Mouse (Mus musculus): ENCODE results near the gene Ak1. TPM values are rescaled to one million over a fixed set of nuclear protein-coding genes. Genes with fewer than 3 reads are reported as not detected.
A peak's percentile ranks its signal among the peaks of the same experiment; 100 is the strongest.

Ak1 gene
- total and polyA plus RNA-seq, 3 experiments, result 1.4 to 3.9 (median 1.5) TPM

GRCm38 (mm10) chr2:32647366-32647765 lies 25.8 kb downstream of the Ak1 start:
- Histone ChIP-seq H3K27me3 (replicated peaks) (no peaks in the 10 kb centered on the region), H3K4me3 (replicated peaks in 1 of 3; ENCODE audit: low read depth in 2 of 3, low read length in 2 of 3, poor library complexity in 1 of 3) (no peak overlapping the region)
- dilution Hi-C loops (cut with MboI; ENCODE audit: extremely low pct_ligation_motif_present, extremely low pct_unique_long_range_greater_than_20kb, low sequenced_read_pairs), result no loop called here

GRCm38 (mm10) chr2:32653764-32654163 lies 32.2 kb downstream of the Ak1 start:
- DNase-seq (ENCODE audit: extremely low read depth), result no peak
- Histone ChIP-seq H3K36me3 (replicated peaks in 1 of 2; ENCODE audit: control insufficient read depth in 1 of 2, insufficient read depth in 1 of 2, low read length in 1 of 2) (no peaks in the 10 kb centered on the region), H3K79me2 (replicated peaks; ENCODE audit: control insufficient read depth, extremely low read depth, insufficient read depth, poor library complexity, severe bottlenecking) (no peaks in the 10 kb centered on the region), H3K27ac (ENCODE audit: insufficient read depth, low read depth) (no peak overlapping the region), H3K4me1 (ENCODE audit: control insufficient read depth in 1 of 2, insufficient read depth in 2 of 2) (peaks cover 13 to 33% of the 10 kb centered on the region in 2 experiments), H3K9me3 (replicated peaks; ENCODE audit: low read length) (no peaks in the 10 kb centered on the region), H3K4me3 (replicated peaks in 1 of 3; ENCODE audit: low read depth in 2 of 3, low read length in 2 of 3, poor library complexity in 1 of 3) (no peak overlapping the region), H3K27me3 (replicated peaks) (no peaks in the 10 kb centered on the region), H3K9ac (ENCODE audit: insufficient read depth, low read depth) (no peak overlapping the region), H3K4me2 (ENCODE audit: insufficient read depth, low read depth, poor library complexity, severe bottlenecking) (no peak overlapping the region)
- dilution Hi-C loops (cut with MboI; ENCODE audit: extremely low pct_ligation_motif_present, extremely low pct_unique_long_range_greater_than_20kb, low sequenced_read_pairs) (no loop called here), in situ Hi-C loops (cut with MboI; ENCODE audit: low pct_ligation_motif_present, low pct_unique_long_range_greater_than_20kb, low sequenced_read_pairs) (no loop called here)
- TF ChIP-seq JUN (IDR thresholded peaks at IDR 0.05; ENCODE audit: insufficient read depth, low read depth, low read length) (no peak), BHLHE40 (IDR thresholded peaks at IDR 0.05; ENCODE audit: low read depth, low read length) (0 out of 2 replicates have a peak, but pooled peaks have one; percentile 11), CHD1 (IDR thresholded peaks at IDR 0.05; ENCODE audit: low read depth, low read length) (no peak), NRF1 (IDR thresholded peaks at IDR 0.05; ENCODE audit: low read depth, low read length) (no peak), ZNF384 (IDR thresholded peaks at IDR 0.05; ENCODE audit: low read depth, low read length) (no peak), GABPA (IDR thresholded peaks at IDR 0.05; ENCODE audit: insufficient replicate concordance, low read depth, low read length) (no peak), EP300 (IDR thresholded peaks at IDR 0.05; ENCODE audit: low read length) (no peak), ETS1 (conservative IDR thresholded peaks at IDR 0.05; ENCODE audit: low read depth, low read length) (no peak), RAD21 (IDR thresholded peaks at IDR 0.05; ENCODE audit: low read depth, low read length) (no peak)

More at GRCm38 (mm10) chr2:32647366-32647765, 25.8 kb downstream of the Ak1 start:
- DNase-seq (ENCODE audit: extremely low read depth), result no peak
- no peaks in the 10 kb centered on the region for H3K79me2 ChIP-seq (replicated peaks; ENCODE audit: control insufficient read depth, extremely low read depth, insufficient read depth, poor library complexity, severe bottlenecking)
- H3K9me3 ChIP-seq (replicated peaks; ENCODE audit: low read length), result no peaks in the 10 kb centered on the region
- H3K27ac ChIP-seq (ENCODE audit: insufficient read depth, low read depth), result no peak overlapping the region
- in situ Hi-C loops (cut with MboI; ENCODE audit: low pct_ligation_motif_present, low pct_unique_long_range_greater_than_20kb, low sequenced_read_pairs), result no loop called here
- H3K4me1 ChIP-seq (ENCODE audit: control insufficient read depth in 1 of 2, insufficient read depth in 2 of 2), result peaks cover 0 to 4% of the 10 kb centered on the region in 2 experiments; a peak in 1 of 4 replicates
- H3K36me3 ChIP-seq (replicated peaks in 1 of 2; ENCODE audit: control insufficient read depth in 1 of 2, insufficient read depth in 1 of 2, low read length in 1 of 2), result no peaks in the 10 kb centered on the region
- H3K9ac ChIP-seq (ENCODE audit: insufficient read depth, low read depth), result no peak overlapping the region
- TF ChIP-seq E2F4 (IDR thresholded peaks at IDR 0.05; ENCODE audit: insufficient replicate concordance, low read depth, low read length) (no peak), TCF12 (IDR thresholded peaks at IDR 0.05; ENCODE audit: low read depth, low read length) (no peak), CTCF (conservative IDR thresholded peaks at IDR 0.05 in 1 of 2, IDR thresholded peaks at IDR 0.05 in 1 of 2; ENCODE audit: low read depth in 2 of 2, low read length in 2 of 2) (no peak), JUN (IDR thresholded peaks at IDR 0.05; ENCODE audit: insufficient read depth, low read depth, low read length) (no peak), ZC3H11A (IDR thresholded peaks at IDR 0.05; ENCODE audit: low read depth, low read length) (no peak), TBP (conservative IDR thresholded peaks at IDR 0.05; ENCODE audit: low read depth, low read length) (no peak), ETS1 (conservative IDR thresholded peaks at IDR 0.05; ENCODE audit: low read depth, low read length) (no peak), MAX (IDR thresholded peaks at IDR 0.05; ENCODE audit: low read length) (no peak), POLR2A (IDR thresholded peaks at IDR 0.05; ENCODE audit: low read depth, low read length) (no peak), CHD1 (IDR thresholded peaks at IDR 0.05; ENCODE audit: low read depth, low read length) (no peak), POLR2AphosphoS2 (IDR thresholded peaks at IDR 0.05; ENCODE audit: low read depth, low read length) (no peak), USF2 (conservative IDR thresholded peaks at IDR 0.05; ENCODE audit: low read depth, low read length) (no peak), JUND (conservative IDR thresholded peaks at IDR 0.05; ENCODE audit: low read depth, low read length) (no peak)
- H3K4me2 ChIP-seq (ENCODE audit: insufficient read depth, low read depth, poor library complexity, severe bottlenecking), result no peak overlapping the region

All from CH12.LX (cell line).